ENCODE assay signal across 28 mouse cellular contexts in genomic region chr8:95314707-95315106, GRCm38 (mm10). TPM values are rescaled to one million over a fixed set of nuclear protein-coding genes. Genes with fewer than 3 reads are reported as not detected.
DNase-seq lines count a peak whose midpoint lies in the region; ATAC-seq and TF ChIP-seq lines count a peak whose summit lies in the region.
"Had no signal": no experiment of that assay in that cellular context is flagged by ENCODE, and none has a peak within 500 bp of the region (broad histone marks: within the 10 kb centered on the region; RNA-seq: fewer than 3 reads in every experiment).

No protein-coding gene starts in this region.

- no peak for TF ChIP-seq EP300 in lung, postnatal 0 days (IDR thresholded peaks at IDR 0.05)

- no peak overlapping the region for H3K9ac ChIP-seq in lung, postnatal 0 days (replicated peaks; ENCODE audit: low read depth)
- H3K9ac ChIP-seq: embryonic facial prominence, embryonic 15.5 days; heart, embryonic 13.5 days; hindbrain, embryonic 12.5 days had no signal

- no peaks in the 10 kb centered on the region for H3K36me3 ChIP-seq in lung, postnatal 0 days (ENCODE audit: insufficient read depth, low read length)
- H3K36me3 ChIP-seq: embryonic facial prominence, embryonic 15.5 days; forebrain, embryonic 10.5 days; heart, embryonic 13.5 days; hindbrain, embryonic 12.5 days had no signal

- TF ChIP-seq POLR2A in lung, adult 2 months (IDR thresholded peaks at IDR 0.05; ENCODE audit: borderline replicate concordance, extremely low read depth, low read depth, low read length), result no peak

- intact Hi-C loops in gastrocnemius, adult 2 months (cut with DNase I), result no loop called here

- no peaks in the 10 kb centered on the region for H3K27me3 ChIP-seq in lung, postnatal 0 days (replicated peaks; ENCODE audit: insufficient read depth, low read length)
- H3K27me3 ChIP-seq: embryonic facial prominence, embryonic 15.5 days had no signal

- WGBS in lung, postnatal 0 days, result 69% methylated on average over 2 of the region's 2 CpGs
- WGBS in lung, adult 2 months, result 34% methylated on average over 2 of the region's 2 CpGs

- H3K27ac ChIP-seq in gastrocnemius, adult 2 months, result no peak overlapping the region
- no peak overlapping the region for H3K27ac ChIP-seq in lung, postnatal 0 days (ENCODE audit: low read length)
- H3K27ac ChIP-seq: embryonic facial prominence, embryonic 15.5 days; forebrain, embryonic 10.5 days; heart, embryonic 13.5 days; hindbrain, embryonic 12.5 days; hindbrain, postnatal 0 days had no signal

- no peak overlapping the region for H3K4me2 ChIP-seq in lung, postnatal 0 days (replicated peaks; ENCODE audit: low read depth, low read length)
- H3K4me2 ChIP-seq: embryonic facial prominence, embryonic 15.5 days; heart, embryonic 13.5 days; hindbrain, embryonic 12.5 days had no signal

- no peak overlapping the region for H3K4me3 ChIP-seq in gastrocnemius, adult 2 months
- no peak overlapping the region for H3K4me3 ChIP-seq in lung, postnatal 0 days (ENCODE audit: low read depth, low read length)
- H3K4me3 ChIP-seq in lung, adult 2 months (replicated peaks; ENCODE audit: extremely low read depth, low read depth, low read length), result no peak overlapping the region
- H3K4me3 ChIP-seq: embryonic facial prominence, embryonic 15.5 days; erythroblast, embryonic 14.5 days; forebrain, embryonic 10.5 days; heart, embryonic 13.5 days; hindbrain, embryonic 12.5 days had no signal

- no peak for ATAC-seq in CD4-positive, CD25-positive, alpha-beta regulatory T cell, adult 4 months
- ATAC-seq in lung, postnatal 0 days, result no peak
- ATAC-seq: forebrain, embryonic 14.5 days; hindbrain, postnatal 0 days had no signal

- H3K4me1 ChIP-seq in lung, postnatal 0 days (ENCODE audit: insufficient read depth, low read depth, low read length), result no peaks in the 10 kb centered on the region
- H3K4me1 ChIP-seq in lung, adult 2 months (ENCODE audit: control insufficient read depth, insufficient read depth, low read length), result no peaks in the 10 kb centered on the region

- 0 out of 2 replicates have a peak, but pooled peaks have one; percentile 16 for TF ChIP-seq CTCF in gastrocnemius, adult 2 months (IDR thresholded peaks at IDR 0.05)
- peak; percentile 26; the same call in 1 of the 2 replicates for TF ChIP-seq CTCF in lung, postnatal 0 days (IDR thresholded peaks at IDR 0.05)
- no peak for TF ChIP-seq CTCF in lung, adult 2 months (IDR thresholded peaks at IDR 0.05; ENCODE audit: insufficient read depth, low read length)

- H3K9me3 ChIP-seq in lung, postnatal 0 days (ENCODE audit: low read length), result no peaks in the 10 kb centered on the region
- H3K9me3 ChIP-seq: embryonic facial prominence, embryonic 15.5 days; forebrain, embryonic 10.5 days; heart, embryonic 13.5 days; hindbrain, embryonic 12.5 days had no signal

- DNase-seq in CD4-positive, CD25-positive, alpha-beta regulatory T cell, adult 2 months (ENCODE audit: low read depth, low spot score), result peak; percentile 24
- DNase-seq in gastrocnemius, adult 2 months, result no peak
- no peak for DNase-seq in gastrocnemius, postnatal 4 days (ENCODE audit: low spot score in 2 of 2)
- peak; percentile 46 for DNase-seq in lung, postnatal 0 days (ENCODE audit: low spot score)
- DNase-seq in lung, adult 2 months, result no peak
- DNase-seq in adrenal gland, postnatal 14 days, result peak; percentile 64
- no peak for DNase-seq in natural killer cell, adult 2 months (ENCODE audit: low spot score in 2 of 2)
- DNase-seq: cerebellum, adult 11 months; cerebellum, adult 8-10 months; cerebellum, postnatal 14 days; embryo, embryonic 11 days; gastrocnemius, postnatal 36 days; heart, adult 18-20 months; heart, postnatal 10 days; heart, postnatal 4 days had no signal

RNA-seq across cellular contexts. Expression of gene Tepp, which starts 4.3 kb away (rescaled TPM):
- not detected for polyA plus RNA-seq in CD4-positive, CD25-positive, alpha-beta regulatory T cell, adult 4 months (2017; shearing (Covaris generic))
- not detected for total RNA-seq in gastrocnemius, adult 2 months (2021)
- total RNA-seq in gastrocnemius, postnatal 4 days (2021), result not detected
- polyA plus RNA-seq in lung, postnatal 0 days (2015; fragmentation: Nextera tagmentation; extraction: Ambion mirVana), result 1.3 and 2.1 TPM in 2 replicates
- polyA plus RNA-seq in lung, adult 2 months (2012; rRNA removed), result 2.4 and 4.2 TPM in 2 replicates
- total RNA-seq in adrenal gland, postnatal 14 days (2021), result not detected in 2 replicates
- total RNA-seq: common myeloid progenitor, adult 5-6 weeks; gastrocnemius, adult 8-10 months; gastrocnemius, postnatal 36 days; heart, adult 18-20 months; heart, postnatal 10 days; heart, postnatal 4 days; hindbrain, postnatal 0 days had no signal
- polyA plus RNA-seq: C2C12; embryonic facial prominence, embryonic 11.5 days; erythroblast, embryonic 14.5 days; forebrain, embryonic 10.5 days; hindbrain, embryonic 12.5 days; intestine, embryonic 14.5 days had no signal

RNA-seq across cellular contexts. Expression of gene Cngb1, which starts 8.3 kb away (rescaled TPM):
- polyA plus RNA-seq in CD4-positive, CD25-positive, alpha-beta regulatory T cell, adult 4 months (2017; shearing (Covaris generic)), result under 1 TPM in 1 of 2 experiments, not detected in 1; 0.62 TPM
- under 1 TPM; 0.08 to 0.66 TPM for total RNA-seq in gastrocnemius, adult 2 months (2021)
- 1 to 10 TPM; 1.3 to 1.5 TPM for total RNA-seq in gastrocnemius, postnatal 4 days (2021)
- polyA plus RNA-seq in lung, postnatal 0 days (2015; fragmentation: Nextera tagmentation; extraction: Ambion mirVana), result 3.3 and 4.0 TPM in 2 replicates
- 1.9 and 2.4 TPM in 2 replicates for polyA plus RNA-seq in lung, adult 2 months (2012; rRNA removed)
- 1.0 and 2.0 TPM in 2 replicates for total RNA-seq in adrenal gland, postnatal 14 days (2021)
- polyA plus RNA-seq: erythroblast, embryonic 14.5 days had no signal

RNA-seq across cellular contexts. Expression of gene Zfp319, which starts 17.0 kb away (rescaled TPM):
- polyA plus RNA-seq in CD4-positive, CD25-positive, alpha-beta regulatory T cell, adult 4 months (2017; shearing (Covaris generic)), result 1 to 10 TPM; 3.7 to 5.0 TPM
- 1 to 10 TPM; 3.3 to 4.4 TPM for total RNA-seq in gastrocnemius, adult 2 months (2021)
- 10 to 100 TPM; 11.8 to 12.6 TPM for total RNA-seq in gastrocnemius, postnatal 4 days (2021)
- polyA plus RNA-seq in lung, postnatal 0 days (2015; fragmentation: Nextera tagmentation; extraction: Ambion mirVana), result 5.9 and 6.0 TPM in 2 replicates
- polyA plus RNA-seq in lung, adult 2 months (2012; rRNA removed), result 17.1 and 20.8 TPM in 2 replicates
- total RNA-seq in adrenal gland, postnatal 14 days (2021), result 10.6 and 11.6 TPM in 2 replicates

RNA-seq across cellular contexts. Expression of gene Usb1, which starts 17.4 kb away (rescaled TPM):
- 10 to 100 TPM; 57.2 to 69.8 TPM for polyA plus RNA-seq in CD4-positive, CD25-positive, alpha-beta regulatory T cell, adult 4 months (2017; shearing (Covaris generic))
- total RNA-seq in gastrocnemius, adult 2 months (2021), result 1 to 10 TPM; 5.8 to 7.1 TPM
- total RNA-seq in gastrocnemius, postnatal 4 days (2021), result 10 to 100 TPM; 17.9 to 22.2 TPM
- polyA plus RNA-seq in lung, postnatal 0 days (2015; fragmentation: Nextera tagmentation; extraction: Ambion mirVana), result 33.8 and 39.2 TPM in 2 replicates
- 26.1 and 31.8 TPM in 2 replicates for polyA plus RNA-seq in lung, adult 2 months (2012; rRNA removed)
- total RNA-seq in adrenal gland, postnatal 14 days (2021), result 17.4 and 25.0 TPM in 2 replicates

RNA-seq across cellular contexts. Expression of gene Mmp15, which starts 37.4 kb away (rescaled TPM):
- polyA plus RNA-seq in CD4-positive, CD25-positive, alpha-beta regulatory T cell, adult 4 months (2017; shearing (Covaris generic)), result 1 to 10 TPM; 2.1 to 3.6 TPM
- 10 to 100 TPM; 13.8 to 17.0 TPM for total RNA-seq in gastrocnemius, adult 2 months (2021)
- 10 to 100 TPM; 51.0 to 54.5 TPM for total RNA-seq in gastrocnemius, postnatal 4 days (2021)
- polyA plus RNA-seq in lung, postnatal 0 days (2015; fragmentation: Nextera tagmentation; extraction: Ambion mirVana), result 25.8 and 26.0 TPM in 2 replicates
- 120 and 133 TPM in 2 replicates for polyA plus RNA-seq in lung, adult 2 months (2012; rRNA removed)
- total RNA-seq in adrenal gland, postnatal 14 days (2021), result 21.3 and 21.8 TPM in 2 replicates

Comparison
In these comparisons a context has a peak if more than half of its experiments do, and no peak if none do; other contexts are left out.
1. DNase-seq: peak in CD4-positive, CD25-positive, alpha-beta regulatory T cell, adult 2 months (single experiment), lung, postnatal 0 days (single experiment) and adrenal gland, postnatal 14 days (single experiment); none in gastrocnemius, adult 2 months (single experiment), gastrocnemius, postnatal 4 days (0 of 2), lung, adult 2 months (single experiment) and natural killer cell, adult 2 months (0 of 2).